16 mouse cellular contexts compared by ENCODE assay signal in the genomic region with DNA sequence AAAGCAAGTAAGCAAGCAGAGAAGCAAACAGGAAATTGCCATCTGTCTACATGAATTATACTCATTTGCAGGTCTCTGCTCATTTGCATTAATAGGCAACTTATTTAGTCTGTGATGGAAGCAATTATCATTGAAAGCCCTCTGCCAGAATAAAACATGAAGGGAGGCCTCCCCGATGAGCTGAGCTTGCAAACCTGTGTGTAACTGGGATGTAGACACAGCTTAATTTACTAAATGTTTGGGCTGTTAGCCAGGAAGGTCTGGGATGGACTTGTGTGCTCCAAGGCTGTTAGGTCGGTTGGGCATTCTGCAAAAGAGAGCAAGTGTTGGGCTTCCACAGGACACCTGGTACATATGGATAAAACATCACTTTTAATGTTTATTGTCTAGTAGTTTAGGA.
DNase-seq lines count a peak whose midpoint lies in the region; ATAC-seq and TF ChIP-seq lines count a peak whose summit lies in the region.
"Had no signal": no experiment of that assay in that cellular context is flagged by ENCODE, and none has a peak within 500 bp of the region (broad histone marks: within the 10 kb centered on the region; RNA-seq: fewer than 3 reads in every experiment).

No protein-coding gene starts in this region.

- no peak for TF ChIP-seq CTCF in brain, embryonic 14.5 days (IDR thresholded peaks at IDR 0.05; ENCODE audit: borderline replicate concordance, extremely low read depth, insufficient read depth, insufficient read length)

- no peaks in the 10 kb centered on the region for H3K36me3 ChIP-seq in hindbrain, embryonic 14.5 days (replicated peaks; ENCODE audit: control insufficient read depth, insufficient read depth)
- H3K36me3 ChIP-seq in liver, embryonic 11.5 days (ENCODE audit: control insufficient read depth, insufficient read depth, low read length): no peaks in the 10 kb centered on the region
- H3K36me3 ChIP-seq: kidney, embryonic 15.5 days; stomach, embryonic 15.5 days had no signal

- intact Hi-C loops in left cerebral cortex, postnatal 4 days (cut with DNase I): no loop called here
- intact Hi-C loops in left cerebral cortex, postnatal 36 days (cut with DNase I): no loop called here

- no peak overlapping the region for H3K4me3 ChIP-seq in hindbrain, embryonic 14.5 days (replicated peaks; ENCODE audit: low read length)
- H3K4me3 ChIP-seq in liver, embryonic 11.5 days (ENCODE audit: low read depth, low read length): no peak overlapping the region
- H3K4me3 ChIP-seq: kidney, embryonic 15.5 days; stomach, embryonic 15.5 days had no signal

- H3K9ac ChIP-seq in hindbrain, embryonic 14.5 days: no peak overlapping the region
- no peak overlapping the region for H3K9ac ChIP-seq in liver, embryonic 11.5 days (ENCODE audit: low read depth, low read length)
- H3K9ac ChIP-seq: kidney, embryonic 15.5 days; liver, embryonic 14.5 days; stomach, embryonic 15.5 days had no signal

- DNase-seq in left cerebral cortex, postnatal 4 days: peak; percentile 4
- no peak for DNase-seq in left cerebral cortex, postnatal 36 days (ENCODE audit: low spot score in 2 of 2)
- DNase-seq in Muller cell, postnatal 12 days (ENCODE audit: inconsistent ontology term): peak; percentile 58
- peak; percentile 95 for DNase-seq in brain, embryonic 14.5 days (ENCODE audit: low read depth)
- DNase-seq in hindbrain, embryonic 14.5 days (ENCODE audit: low spot score): peak; percentile 50
- no peak for DNase-seq in liver, embryonic 11.5 days (ENCODE audit: low spot score)
- no peak for DNase-seq in kidney, postnatal 36 days
- DNase-seq: cerebellum, adult 9-10 months; layer of hippocampus, adult 9-11 months; lung, postnatal 36 days; thymus, postnatal 4 days had no signal

- no peaks in the 10 kb centered on the region; the same call in 1 of the 2 replicates for H3K4me1 ChIP-seq in hindbrain, embryonic 14.5 days (replicated peaks; ENCODE audit: control insufficient read depth, insufficient read depth, low read length)
- H3K4me1 ChIP-seq in liver, embryonic 11.5 days (replicated peaks; ENCODE audit: control insufficient read depth, insufficient read depth, low read length): no peaks in the 10 kb centered on the region
- H3K4me1 ChIP-seq: kidney, embryonic 15.5 days; stomach, embryonic 15.5 days had no signal

- no peak for TF ChIP-seq POLR2A in brain, embryonic 14.5 days (IDR thresholded peaks at IDR 0.05; ENCODE audit: borderline replicate concordance, extremely low read depth, insufficient read depth, insufficient read length, poor library complexity, severe bottlenecking)

- H3K4me2 ChIP-seq in hindbrain, embryonic 14.5 days (replicated peaks): no peak overlapping the region
- H3K4me2 ChIP-seq in liver, embryonic 11.5 days: no peak overlapping the region
- H3K4me2 ChIP-seq: kidney, embryonic 15.5 days; stomach, embryonic 15.5 days had no signal

- 34% methylated on average over 2 of the region's 2 CpGs for WGBS in hindbrain, embryonic 14.5 days
- 74% methylated on average over 2 of the region's 2 CpGs for WGBS in liver, embryonic 11.5 days

- H3K27me3 ChIP-seq in hindbrain, embryonic 14.5 days (ENCODE audit: control insufficient read depth, insufficient read depth, low read length): no peaks in the 10 kb centered on the region
- no peaks in the 10 kb centered on the region for H3K27me3 ChIP-seq in liver, embryonic 11.5 days (replicated peaks; ENCODE audit: control insufficient read depth, insufficient read depth, low read length)
- H3K27me3 ChIP-seq: CH12.LX; kidney, embryonic 15.5 days; stomach, embryonic 15.5 days had no signal

- peak; percentile 59; the same call in 1 of the 2 replicates for ATAC-seq in hindbrain, embryonic 14.5 days (ENCODE audit: low FRiP score)
- ATAC-seq in liver, embryonic 11.5 days (replicated peaks; ENCODE audit: low FRiP score): no peak
- ATAC-seq in CD4-positive, CD25-positive, alpha-beta regulatory T cell, adult 4 months: no peak

- H3K9me3 ChIP-seq in hindbrain, embryonic 14.5 days (ENCODE audit: control insufficient read depth, low read length): no peaks in the 10 kb centered on the region
- no peaks in the 10 kb centered on the region for H3K9me3 ChIP-seq in liver, embryonic 11.5 days (ENCODE audit: control insufficient read depth, low read length)
- H3K9me3 ChIP-seq: kidney, embryonic 15.5 days; stomach, embryonic 15.5 days had no signal

- H3K27ac ChIP-seq in hindbrain, embryonic 14.5 days: no peak overlapping the region
- no peak overlapping the region for H3K27ac ChIP-seq in liver, embryonic 11.5 days (ENCODE audit: low read depth, low read length)
- H3K27ac ChIP-seq: kidney, embryonic 15.5 days; liver, embryonic 14.5 days; stomach, embryonic 15.5 days had no signal

Comparison
In these comparisons a context has a peak if more than half of its experiments do, and no peak if none do; other contexts are left out.
1. DNase-seq: peak in left cerebral cortex, postnatal 4 days (single experiment), Muller cell, postnatal 12 days (single experiment), brain, embryonic 14.5 days (single experiment) and hindbrain, embryonic 14.5 days (single experiment); none in left cerebral cortex, postnatal 36 days (0 of 2), liver, embryonic 11.5 days (single experiment) and kidney, postnatal 36 days (0 of 2).